Mouse (Mus musculus) thymus, adult 2 months (tissue): ENCODE data around the gene Arhgap21.

ENCODE experiments used
- CTCF ChIP-seq: fragments of 200-500 bp; IDR thresholded peaks from 2 replicates; pipeline ENCODE4 v1.5.1; 2012; ENCODE audit warnings: mild to moderate bottlenecking, control low read depth, low read length, moderate library complexity, borderline replicate concordance; ENCODE audit not compliant: control insufficient read depth, poor library complexity, insufficient read depth; ENCODE audit errors: extremely low read depth
- POLR2A ChIP-seq: fragments of 200-500 bp; IDR thresholded peaks from 2 replicates; pipeline ENCODE4 v1.6.1; 2012; ENCODE audit warnings: mild to moderate bottlenecking, low read length, control low read depth, moderate library complexity; ENCODE audit not compliant: control insufficient read depth, poor library complexity, insufficient read depth; ENCODE audit errors: extremely low read depth

DNA sequence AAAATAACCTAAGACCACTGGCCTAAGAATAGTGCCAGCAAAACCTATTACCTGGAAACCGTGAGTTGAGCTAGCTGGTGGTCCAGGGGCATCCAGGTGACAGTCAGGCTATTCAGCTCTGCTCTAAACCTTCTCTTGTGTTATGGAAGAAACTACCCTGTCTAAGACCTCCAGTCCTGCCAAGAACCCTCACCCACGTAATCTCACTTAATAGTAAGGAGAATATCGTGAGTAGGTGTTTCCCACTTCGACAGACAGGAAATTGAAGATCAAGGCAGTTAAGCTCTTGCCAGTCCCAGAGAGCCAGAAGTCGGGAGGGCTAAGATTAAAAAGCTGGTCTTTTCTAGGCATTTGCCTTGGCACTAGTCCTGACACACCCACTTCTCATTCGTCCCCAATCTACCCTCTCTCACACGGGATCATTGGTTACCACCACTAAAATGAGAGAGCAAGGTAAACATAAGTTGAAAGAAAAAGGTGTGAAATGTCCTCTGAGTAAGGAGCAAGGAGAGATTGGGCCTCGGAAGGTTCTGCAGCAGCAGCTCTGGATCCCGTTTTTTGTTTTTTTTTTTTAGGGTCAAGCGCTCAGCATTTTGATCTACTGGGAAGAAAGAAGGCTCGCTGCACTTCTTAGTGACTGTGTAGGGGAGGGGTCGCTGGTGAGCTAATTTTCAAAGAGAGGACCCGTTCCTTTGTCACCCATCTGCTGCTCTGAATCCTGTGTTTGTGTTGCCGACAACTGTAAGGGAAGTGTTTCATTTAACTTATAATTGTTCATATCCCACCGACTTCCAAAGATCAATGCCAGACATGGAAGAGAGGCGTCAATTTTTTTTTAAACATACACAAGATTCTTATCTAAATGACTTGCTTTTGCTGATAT lies 40.8 kb upstream of the Arhgap21 start:
- TF ChIP-seq CTCF = no peak
- TF ChIP-seq POLR2A = no peak
